Comparison of ENCODE assay signal across 8 mouse cellular contexts in genomic region chr17:31564858-31565140, GRCm38 (mm10). TPM values are rescaled to one million over a fixed set of nuclear protein-coding genes. Genes with fewer than 3 reads are reported as not detected.
A peak's percentile ranks its signal among the peaks of the same experiment; 100 is the strongest.
DNase-seq lines count a peak whose midpoint lies in the region; ATAC-seq and TF ChIP-seq lines count a peak whose summit lies in the region.

No protein-coding gene starts in this region.

- H3K79me2 ChIP-seq in CH12.LX (replicated peaks; ENCODE audit: control insufficient read depth, extremely low read depth, insufficient read depth, poor library complexity, severe bottlenecking), result peaks cover 25% of the 10 kb centered on the region

- ATAC-seq in heart, embryonic 12.5 days (ENCODE audit: insufficient number of reproducible peaks, low FRiP score), result no peak
- no peak for ATAC-seq in forebrain, embryonic 13.5 days
- ATAC-seq in liver, embryonic 14.5 days (ENCODE audit: insufficient read depth), result no peak

- TF ChIP-seq RAD21 in CH12.LX (IDR thresholded peaks at IDR 0.05; ENCODE audit: low read depth, low read length), result no peak

- peak overlapping the region; percentile 82 for H3K4me3 ChIP-seq in heart, embryonic 12.5 days
- H3K4me3 ChIP-seq in CH12.LX (replicated peaks in 1 of 3; ENCODE audit: low read depth in 2 of 3, low read length in 2 of 3, poor library complexity in 1 of 3), result peak overlapping the region in 2 of 3 experiments; percentile 85 to 100
- peak overlapping the region; percentile 73 for H3K4me3 ChIP-seq in forebrain, embryonic 13.5 days
- H3K4me3 ChIP-seq in liver, embryonic 14.5 days (ENCODE audit: insufficient read depth in 1 of 2, low read depth in 2 of 2, low read length in 2 of 2), result peak overlapping the region; percentile 68 to 78

- H3K4me2 ChIP-seq in heart, embryonic 12.5 days, result peak overlapping the region; percentile 92
- H3K4me2 ChIP-seq in CH12.LX (ENCODE audit: insufficient read depth, low read depth, poor library complexity, severe bottlenecking), result no peak overlapping the region
- H3K4me2 ChIP-seq in forebrain, embryonic 13.5 days, result peak overlapping the region; percentile 91
- H3K4me2 ChIP-seq in liver, embryonic 14.5 days (ENCODE audit: low read depth), result peak overlapping the region; percentile 81

- no peak for TF ChIP-seq CTCF in CH12.LX (conservative IDR thresholded peaks at IDR 0.05 in 1 of 2, IDR thresholded peaks at IDR 0.05 in 1 of 2; ENCODE audit: low read depth in 2 of 2, low read length in 2 of 2)
- TF ChIP-seq CTCF in liver, embryonic 14.5 days (IDR thresholded peaks at IDR 0.05; ENCODE audit: low read depth), result no peak

- H3K36me3 ChIP-seq in heart, embryonic 12.5 days, result 0 out of 2 replicates have a peak, but pooled peaks cover 2% of the 10 kb centered on the region
- H3K36me3 ChIP-seq in CH12.LX (replicated peaks in 1 of 2; ENCODE audit: control insufficient read depth in 1 of 2, insufficient read depth in 1 of 2, low read length in 1 of 2), result peaks cover 0 to 18% of the 10 kb centered on the region in 2 experiments
- H3K36me3 ChIP-seq in forebrain, embryonic 13.5 days (ENCODE audit: poor library complexity, severe bottlenecking), result no peaks in the 10 kb centered on the region
- no peaks in the 10 kb centered on the region; the same call in 1 of the 2 replicates for H3K36me3 ChIP-seq in liver, embryonic 14.5 days (replicated peaks; ENCODE audit: control insufficient read depth, insufficient read depth, low read depth)

- peak overlapping the region; percentile 98 for H3K27ac ChIP-seq in heart, embryonic 12.5 days (ENCODE audit: poor library complexity, severe bottlenecking)
- H3K27ac ChIP-seq in CH12.LX (ENCODE audit: insufficient read depth, low read depth), result peak overlapping the region; percentile 74
- peak overlapping the region; percentile 98 for H3K27ac ChIP-seq in forebrain, embryonic 13.5 days
- H3K27ac ChIP-seq in liver, embryonic 14.5 days, result peak overlapping the region; percentile 88

- H3K27me3 ChIP-seq in heart, embryonic 12.5 days (replicated peaks), result no peaks in the 10 kb centered on the region
- no peaks in the 10 kb centered on the region for H3K27me3 ChIP-seq in CH12.LX (replicated peaks)
- no peaks in the 10 kb centered on the region for H3K27me3 ChIP-seq in forebrain, embryonic 13.5 days
- H3K27me3 ChIP-seq in liver, embryonic 14.5 days (ENCODE audit: control insufficient read depth, insufficient read depth, low read length), result no peaks in the 10 kb centered on the region

- no peaks in the 10 kb centered on the region for H3K9me3 ChIP-seq in heart, embryonic 12.5 days (replicated peaks)
- no peaks in the 10 kb centered on the region for H3K9me3 ChIP-seq in CH12.LX (replicated peaks; ENCODE audit: low read length)
- H3K9me3 ChIP-seq in forebrain, embryonic 13.5 days (replicated peaks), result no peaks in the 10 kb centered on the region
- H3K9me3 ChIP-seq in liver, embryonic 14.5 days (ENCODE audit: control insufficient read depth, low read length), result no peaks in the 10 kb centered on the region

- H3K9ac ChIP-seq in heart, embryonic 12.5 days, result peak overlapping the region; percentile 91
- H3K9ac ChIP-seq in CH12.LX (ENCODE audit: insufficient read depth, low read depth), result peak overlapping the region; percentile 92
- peak overlapping the region; percentile 84 for H3K9ac ChIP-seq in forebrain, embryonic 13.5 days
- H3K9ac ChIP-seq in liver, embryonic 14.5 days (replicated peaks), result peak overlapping the region; percentile 87

- TF ChIP-seq POLR2A in CH12.LX (IDR thresholded peaks at IDR 0.05; ENCODE audit: low read depth, low read length), result no peak

- DNase-seq in heart, adult 11 months, result no peak
- DNase-seq in CH12.LX (ENCODE audit: extremely low read depth) (no peak), adipocyte (ENCODE audit: low spot score) (no peak)
- no peak for DNase-seq in liver, embryonic 14.5 days (ENCODE audit: low read depth in 3 of 3, low spot score in 3 of 3)
- no peak for DNase-seq in adrenal gland, adult 18-20 months (ENCODE audit: low spot score in 2 of 2)
- DNase-seq in kidney, postnatal 36 days, result no peak

- in situ Hi-C loops in CH12.LX (cut with MboI; ENCODE audit: low pct_ligation_motif_present, low pct_unique_long_range_greater_than_20kb, low sequenced_read_pairs), result no loop called here

- WGBS in heart, embryonic 12.5 days, result 1% methylated on average over 16 of the region's 44 CpGs
- under 1% methylated on average over 16 of the region's 44 CpGs for WGBS in forebrain, embryonic 13.5 days
- 2% methylated on average over 23 of the region's 44 CpGs for WGBS in liver, embryonic 14.5 days (ENCODE audit: insufficient replicate concordance)

- no peak for TF ChIP-seq EP300 in CH12.LX (IDR thresholded peaks at IDR 0.05; ENCODE audit: low read length)
- no peak for TF ChIP-seq EP300 in liver, embryonic 14.5 days (IDR thresholded peaks at IDR 0.05; ENCODE audit: low read depth)

- peaks cover 40% of the 10 kb centered on the region for H3K4me1 ChIP-seq in heart, embryonic 12.5 days (replicated peaks)
- peaks cover 7 to 33% of the 10 kb centered on the region in 2 experiments for H3K4me1 ChIP-seq in CH12.LX (ENCODE audit: control insufficient read depth in 1 of 2, insufficient read depth in 2 of 2)
- peaks cover 44% of the 10 kb centered on the region for H3K4me1 ChIP-seq in forebrain, embryonic 13.5 days
- H3K4me1 ChIP-seq in liver, embryonic 14.5 days (replicated peaks; ENCODE audit: control insufficient read depth in 2 of 2, insufficient read depth in 2 of 2, low read length in 1 of 2), result peaks cover 17 to 18% of the 10 kb centered on the region in 2 experiments

- dilution Hi-C loops in CH12.LX (cut with MboI; ENCODE audit: extremely low pct_ligation_motif_present, extremely low pct_unique_long_range_greater_than_20kb, low sequenced_read_pairs), result no loop called here

TF ChIP-seq in CH12.LX, 34 proteins besides CTCF, POLR2A, EP300 and RAD21:
- TF ChIP-seq TCF12 (IDR thresholded peaks at IDR 0.05; ENCODE audit: low read depth, low read length) (0 out of 2 replicates have a peak, but pooled peaks have one; percentile 20), BHLHE40 (IDR thresholded peaks at IDR 0.05; ENCODE audit: low read depth, low read length) (no peak)

RNA-seq across cellular contexts. Expression of gene Pknox1, which starts 0.3 kb away (rescaled TPM):
- 19.8 and 20.2 TPM in 2 replicates for polyA plus RNA-seq in heart, embryonic 12.5 days (2016; fragmentation: Nextera tagmentation; extraction: Ambion mirVana)
- 20.5 TPM in 2 replicates for total RNA-seq in CH12.LX (2012; rRNA removed)
- total RNA-seq in CH12.LX (2014; rRNA removed), result 22.3 and 25.7 TPM in 2 replicates
- 15.1 and 16.7 TPM in 2 replicates for polyA plus RNA-seq in CH12.LX (2012; ENCODE audit: insufficient read length, low read depth)
- 29.6 and 30.5 TPM in 2 replicates for polyA plus RNA-seq in forebrain, embryonic 13.5 days (2015; fragmentation: Nextera tagmentation; extraction: Ambion mirVana)
- polyA plus RNA-seq in liver, embryonic 14.5 days (2012; rRNA removed), result 5.5 and 7.0 TPM in 2 replicates
- polyA plus RNA-seq in liver, embryonic 14.5 days (2014; fragmentation: Nextera tagmentation; extraction: Ambion mirVana), result 10.6 and 11.8 TPM in 2 replicates
- 10 to 100 TPM; 19.0 to 23.0 TPM for total RNA-seq in adrenal gland, adult 18-20 months (2021)

RNA-seq across cellular contexts. Expression of gene Ndufv3, which starts 44.9 kb away (rescaled TPM):
- polyA plus RNA-seq in heart, embryonic 12.5 days (2016; fragmentation: Nextera tagmentation; extraction: Ambion mirVana), result 494 and 510 TPM in 2 replicates
- total RNA-seq in CH12.LX (2012; rRNA removed) (357 and 409 TPM in 2 replicates), CH12.LX (2014; rRNA removed) (298 and 303 TPM in 2 replicates)
- polyA plus RNA-seq in CH12.LX (2012; ENCODE audit: insufficient read length, low read depth), result 272 and 292 TPM in 2 replicates
- polyA plus RNA-seq in forebrain, embryonic 13.5 days (2015; fragmentation: Nextera tagmentation; extraction: Ambion mirVana), result 340 and 354 TPM in 2 replicates
- polyA plus RNA-seq in liver, embryonic 14.5 days (2012; rRNA removed), result 37.5 and 65.5 TPM in 2 replicates
- 189 and 194 TPM in 2 replicates for polyA plus RNA-seq in liver, embryonic 14.5 days (2014; fragmentation: Nextera tagmentation; extraction: Ambion mirVana)
- total RNA-seq in adrenal gland, adult 18-20 months (2021), result 100 to 1,000 TPM; 450 to 534 TPM

RNA-seq across cellular contexts. Expression of gene Wdr4, which starts 45.0 kb away (rescaled TPM):
- 22.6 and 23.1 TPM in 2 replicates for polyA plus RNA-seq in heart, embryonic 12.5 days (2016; fragmentation: Nextera tagmentation; extraction: Ambion mirVana)
- 56.2 and 72.4 TPM in 2 replicates for total RNA-seq in CH12.LX (2012; rRNA removed)
- 48.3 and 49.0 TPM in 2 replicates for total RNA-seq in CH12.LX (2014; rRNA removed)
- 51.4 and 61.7 TPM in 2 replicates for polyA plus RNA-seq in CH12.LX (2012; ENCODE audit: insufficient read length, low read depth)
- 37.9 and 43.6 TPM in 2 replicates for polyA plus RNA-seq in forebrain, embryonic 13.5 days (2015; fragmentation: Nextera tagmentation; extraction: Ambion mirVana)
- 13.7 and 14.1 TPM in 2 replicates for polyA plus RNA-seq in liver, embryonic 14.5 days (2012; rRNA removed)
- polyA plus RNA-seq in liver, embryonic 14.5 days (2014; fragmentation: Nextera tagmentation; extraction: Ambion mirVana), result 20.8 and 21.1 TPM in 2 replicates
- 10 to 100 TPM; 17.6 to 18.4 TPM for total RNA-seq in adrenal gland, adult 18-20 months (2021)
